In the genomic region with DNA sequence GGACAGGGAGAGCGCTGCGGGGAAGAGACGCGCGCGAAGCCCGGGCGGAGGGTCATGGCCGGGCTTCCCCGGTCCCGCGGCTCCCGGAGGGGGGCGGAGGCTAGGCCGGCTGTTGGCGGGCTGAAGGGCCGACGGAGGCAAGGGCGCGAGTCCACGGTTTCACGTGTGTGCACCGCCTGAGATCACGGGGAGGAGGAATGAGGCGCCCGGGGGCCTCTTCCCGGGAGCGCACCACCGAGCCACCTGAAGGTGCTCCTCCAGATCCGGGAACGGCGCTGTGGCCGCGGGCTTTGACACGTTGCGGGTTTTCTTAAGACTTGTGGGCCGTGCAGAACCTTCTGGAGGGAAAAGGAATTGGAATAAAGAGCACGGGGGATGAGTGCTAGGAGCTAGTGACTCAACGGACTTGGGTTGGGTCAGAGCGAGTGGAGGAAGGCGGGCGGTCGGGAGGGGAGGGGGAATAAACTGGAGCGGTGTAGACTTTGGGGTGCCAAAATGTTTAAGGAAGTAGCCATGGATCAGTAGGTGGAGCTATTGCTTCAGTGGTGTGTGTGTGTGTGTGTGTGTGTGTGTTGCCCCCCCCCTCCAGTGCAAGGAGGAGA, we compare ENCODE assay signal across 7 mouse cellular contexts. TPM values are rescaled to one million over a fixed set of nuclear protein-coding genes. Genes with fewer than 3 reads are reported as not detected.
DNase-seq lines count a peak whose midpoint lies in the region; ATAC-seq and TF ChIP-seq lines count a peak whose summit lies in the region.

No protein-coding gene starts in this region.

- 0 out of 2 replicates have a peak, but pooled peaks cover 1% of the 10 kb centered on the region for H3K36me3 ChIP-seq in embryonic facial prominence, embryonic 10.5 days (replicated peaks)
- no peaks in the 10 kb centered on the region for H3K36me3 ChIP-seq in limb, embryonic 12.5 days
- no peaks in the 10 kb centered on the region for H3K36me3 ChIP-seq in midbrain, embryonic 15.5 days (replicated peaks)
- no peaks in the 10 kb centered on the region for H3K36me3 ChIP-seq in spleen, adult 2 months (ENCODE audit: control insufficient read depth, insufficient read depth, low read length)

- H3K9ac ChIP-seq in limb, embryonic 12.5 days (replicated peaks): peak overlapping the region; percentile 90
- peak overlapping the region; percentile 73 for H3K9ac ChIP-seq in midbrain, embryonic 15.5 days

- H3K9me3 ChIP-seq in embryonic facial prominence, embryonic 10.5 days: no peaks in the 10 kb centered on the region
- no peaks in the 10 kb centered on the region for H3K9me3 ChIP-seq in limb, embryonic 12.5 days
- H3K9me3 ChIP-seq in midbrain, embryonic 15.5 days: no peaks in the 10 kb centered on the region

- peak; percentile 91 for DNase-seq in adrenal gland, postnatal 14 days
- peak; percentile 80 for DNase-seq in embryonic facial prominence, embryonic 10.5 days (ENCODE audit: low spot score)
- peak; percentile 83 for DNase-seq in kidney, adult 11 months
- DNase-seq in spleen, adult 2 months (ENCODE audit: low read depth in 1 of 2, low spot score in 2 of 2): peak; percentile 58 to 69

- under 1% methylated on average over 44 of the region's 44 CpGs for whole genome bisulfite sequencing in embryonic facial prominence, embryonic 10.5 days
- 1% methylated on average over 44 of the region's 44 CpGs for whole genome bisulfite sequencing in limb, embryonic 12.5 days
- under 1% methylated on average over 43 of the region's 44 CpGs for whole genome bisulfite sequencing in midbrain, embryonic 15.5 days
- under 1% methylated on average over 44 of the region's 44 CpGs for WGBS in spleen, adult 2 months

- peak overlapping the region; percentile 98 for H3K27ac ChIP-seq in embryonic facial prominence, embryonic 10.5 days (replicated peaks)
- H3K27ac ChIP-seq in limb, embryonic 12.5 days: peak overlapping the region; percentile 97
- H3K27ac ChIP-seq in midbrain, embryonic 15.5 days: peak overlapping the region; percentile 98
- peak overlapping the region; percentile 100 for H3K27ac ChIP-seq in spleen, adult 2 months (ENCODE audit: insufficient read depth, low read length)

- 0 out of 2 replicates have a peak, but pooled peaks have one; percentile 6 for TF ChIP-seq POLR2A in spleen, adult 2 months (IDR thresholded peaks at IDR 0.05; ENCODE audit: low read depth, low read length)

- TF ChIP-seq CTCF in spleen, adult 2 months (IDR thresholded peaks at IDR 0.05; ENCODE audit: extremely low read depth, insufficient read depth, insufficient read length, insufficient replicate concordance): no peak

- peak; percentile 68 for ATAC-seq in granulocyte monocyte progenitor cell, adult 5-6 weeks (replicated peaks; ENCODE audit: poor library complexity, severe bottlenecking)
- ATAC-seq in limb, embryonic 12.5 days (ENCODE audit: insufficient number of reproducible peaks, insufficient read depth, low FRiP score, low TSS enrichment, low read depth): peak; percentile 66
- ATAC-seq in midbrain, embryonic 15.5 days (replicated peaks): peak; percentile 44

- peaks cover 19% of the 10 kb centered on the region for H3K4me1 ChIP-seq in embryonic facial prominence, embryonic 10.5 days
- H3K4me1 ChIP-seq in limb, embryonic 12.5 days (replicated peaks): peaks cover 13% of the 10 kb centered on the region
- H3K4me1 ChIP-seq in midbrain, embryonic 15.5 days: peaks cover 29% of the 10 kb centered on the region
- H3K4me1 ChIP-seq in spleen, adult 2 months (ENCODE audit: control insufficient read depth, insufficient read depth, insufficient read length): peaks cover 3% of the 10 kb centered on the region

- no peaks in the 10 kb centered on the region for H3K27me3 ChIP-seq in embryonic facial prominence, embryonic 10.5 days (replicated peaks; ENCODE audit: low read depth, poor library complexity, severe bottlenecking)
- no peaks in the 10 kb centered on the region for H3K27me3 ChIP-seq in limb, embryonic 12.5 days
- no peaks in the 10 kb centered on the region for H3K27me3 ChIP-seq in midbrain, embryonic 15.5 days (replicated peaks)
- no peaks in the 10 kb centered on the region for H3K27me3 ChIP-seq in spleen, adult 2 months (ENCODE audit: control insufficient read depth, insufficient read depth, low read length)

- peak overlapping the region; percentile 57 for H3K4me2 ChIP-seq in limb, embryonic 12.5 days
- H3K4me2 ChIP-seq in midbrain, embryonic 15.5 days: peak overlapping the region; percentile 76

- peak overlapping the region; percentile 98 for H3K4me3 ChIP-seq in embryonic facial prominence, embryonic 10.5 days
- H3K4me3 ChIP-seq in limb, embryonic 12.5 days (replicated peaks): peak overlapping the region; percentile 95
- H3K4me3 ChIP-seq in midbrain, embryonic 15.5 days: peak overlapping the region; percentile 78
- peak overlapping the region; percentile 99 for H3K4me3 ChIP-seq in spleen, adult 2 months (ENCODE audit: extremely low read depth, insufficient read depth, insufficient read length)

RNA-seq across cellular contexts. Expression of gene Naa50, which starts 0.7 kb away (rescaled TPM):
- total RNA-seq in adrenal gland, postnatal 14 days (2021): 84.5 and 84.7 TPM in 2 replicates
- 133 and 135 TPM in 2 replicates for polyA plus RNA-seq in embryonic facial prominence, embryonic 10.5 days (2016; fragmentation: Nextera tagmentation; extraction: Ambion mirVana)
- 91.4 and 104 TPM in 2 replicates for total RNA-seq in granulocyte monocyte progenitor cell, adult 5-6 weeks (2014; fragmentation: Nextera tagmentation)
- 121 and 139 TPM in 2 replicates for total RNA-seq in granulocyte monocyte progenitor cell, adult 5-6 weeks (2017)
- polyA plus RNA-seq in limb, embryonic 12.5 days (2016; fragmentation: Nextera tagmentation; extraction: Ambion mirVana): 121 and 130 TPM in 2 replicates
- 58.6 and 60.8 TPM in 2 replicates for polyA plus RNA-seq in midbrain, embryonic 15.5 days (2015; fragmentation: Nextera tagmentation; extraction: Ambion mirVana)
- 9.1 and 12.4 TPM in 2 replicates for polyA plus RNA-seq in spleen, adult 2 months (2012; rRNA removed)

RNA-seq across cellular contexts. Expression of gene Atp6v1a, which starts 0.8 kb away (rescaled TPM):
- total RNA-seq in adrenal gland, postnatal 14 days (2021): 102 and 112 TPM in 2 replicates
- 40.5 and 42.8 TPM in 2 replicates for polyA plus RNA-seq in embryonic facial prominence, embryonic 10.5 days (2016; fragmentation: Nextera tagmentation; extraction: Ambion mirVana)
- total RNA-seq in granulocyte monocyte progenitor cell, adult 5-6 weeks (2014; fragmentation: Nextera tagmentation): 34.9 and 41.3 TPM in 2 replicates
- total RNA-seq in granulocyte monocyte progenitor cell, adult 5-6 weeks (2017): 66.0 and 90.2 TPM in 2 replicates
- 34.2 and 43.7 TPM in 2 replicates for polyA plus RNA-seq in limb, embryonic 12.5 days (2016; fragmentation: Nextera tagmentation; extraction: Ambion mirVana)
- 128 and 133 TPM in 2 replicates for polyA plus RNA-seq in midbrain, embryonic 15.5 days (2015; fragmentation: Nextera tagmentation; extraction: Ambion mirVana)
- 6.5 and 7.2 TPM in 2 replicates for polyA plus RNA-seq in spleen, adult 2 months (2012; rRNA removed)

RNA-seq across cellular contexts. Expression of gene Usf3, which starts 32.8 kb away (rescaled TPM):
- total RNA-seq in adrenal gland, postnatal 14 days (2021): 25.5 and 27.0 TPM in 2 replicates
- 2.6 TPM in 2 replicates for polyA plus RNA-seq in embryonic facial prominence, embryonic 10.5 days (2016; fragmentation: Nextera tagmentation; extraction: Ambion mirVana)
- 19.0 and 21.3 TPM in 2 replicates for total RNA-seq in granulocyte monocyte progenitor cell, adult 5-6 weeks (2014; fragmentation: Nextera tagmentation)
- total RNA-seq in granulocyte monocyte progenitor cell, adult 5-6 weeks (2017): 9.1 and 10.2 TPM in 2 replicates
- 3.6 and 4.5 TPM in 2 replicates for polyA plus RNA-seq in limb, embryonic 12.5 days (2016; fragmentation: Nextera tagmentation; extraction: Ambion mirVana)
- 2.8 and 2.9 TPM in 2 replicates for polyA plus RNA-seq in midbrain, embryonic 15.5 days (2015; fragmentation: Nextera tagmentation; extraction: Ambion mirVana)
- 7.4 and 7.7 TPM in 2 replicates for polyA plus RNA-seq in spleen, adult 2 months (2012; rRNA removed)

Comparison
In these comparisons a context has a peak if more than half of its experiments do, and no peak if none do; other contexts are left out.
1. Peak in every context shown above with its lines: DNase-seq, ATAC-seq, H3K4me3 ChIP-seq and H3K27ac ChIP-seq.